Mouse (Mus musculus): ENCODE measurements around the gene Cep350.

The Cep350 gene

GRCm38 (mm10) chr1:155810616-155811015 lies 162.4 kb downstream of the Cep350 start:
- no peak for DNase-seq (ENCODE audit: low read depth, low spot score)

- DNase-seq (ENCODE audit: low read depth, low spot score) = no peak
Measured at GRCm38 (mm10) chr1:155809706-155810442, 163.2 kb downstream of the Cep350 start.

DNA sequence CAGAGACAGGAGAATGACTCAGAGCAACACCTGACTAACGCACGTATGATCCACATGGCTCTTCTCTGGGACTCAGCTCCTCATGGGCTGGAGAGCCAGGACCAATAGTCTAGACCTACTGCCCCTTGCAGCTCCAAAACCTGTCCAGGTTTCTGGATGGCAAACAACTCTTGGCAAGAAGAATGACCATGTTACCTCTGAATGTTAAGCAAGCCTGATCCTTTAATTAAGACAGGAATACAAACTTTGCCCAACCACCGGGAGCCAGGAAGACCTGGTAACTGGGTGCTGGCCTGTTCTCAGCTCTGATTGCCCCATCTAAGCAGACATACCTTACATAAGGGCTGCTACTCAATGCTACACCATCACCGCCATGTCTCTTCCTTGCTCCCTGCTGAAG lies 164.8 kb downstream of the Cep350 start:
- no peak for DNase-seq (ENCODE audit: low read depth, low spot score)

GRCm38 (mm10) chr1:155805607-155806006 lies 167.4 kb downstream of the Cep350 start:
- DNase-seq (ENCODE audit: low read depth, low spot score) = no peak

DNA sequence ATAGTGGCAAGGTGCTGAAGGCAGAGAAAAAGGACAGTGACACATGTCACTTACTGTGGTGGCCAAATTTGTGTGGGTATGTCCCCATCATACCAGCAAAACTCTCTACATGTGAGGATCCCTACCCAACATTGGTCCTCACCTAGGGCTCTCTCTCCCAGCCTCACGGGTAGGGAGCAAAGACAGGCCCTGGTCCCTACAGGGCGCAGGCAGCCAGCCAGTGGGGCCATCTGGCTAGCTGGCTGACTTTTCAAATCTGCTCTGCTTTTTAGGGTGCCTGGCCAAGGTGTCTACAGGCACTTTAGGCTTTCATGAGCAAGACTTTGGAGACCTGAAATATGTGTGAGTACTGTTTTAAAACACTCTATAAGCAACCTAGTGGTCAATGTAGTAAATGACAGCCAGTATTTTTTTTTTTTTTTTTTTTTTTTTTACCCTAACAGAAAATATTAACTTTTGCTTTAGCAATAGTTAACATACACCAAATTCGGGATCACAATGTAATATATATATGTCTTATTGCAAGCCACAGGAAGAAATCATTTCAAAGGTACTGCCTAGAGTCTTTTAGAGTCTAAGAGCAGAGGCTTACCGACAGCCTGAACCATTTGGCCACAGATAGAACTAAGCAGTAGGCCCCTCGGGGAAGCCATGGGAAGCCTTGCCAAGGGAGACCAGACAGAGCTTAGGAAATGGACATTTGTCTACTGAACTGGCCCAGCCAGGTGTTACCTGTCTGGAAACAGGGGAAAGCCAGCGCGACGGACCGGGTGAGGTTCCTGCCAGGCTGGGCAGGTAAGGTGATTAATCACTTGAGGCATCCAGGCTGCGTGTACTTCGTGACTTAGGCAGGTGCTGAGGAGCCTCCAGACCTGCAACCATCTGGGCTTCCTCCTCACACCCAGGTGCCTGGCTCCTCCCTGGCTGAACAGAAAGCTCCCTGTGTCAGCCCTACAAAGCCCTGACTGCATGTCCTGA lies 171.8 kb downstream of the Cep350 start:
- no peak for DNase-seq (ENCODE audit: low read depth, low spot score)

- no peak for DNase-seq (ENCODE audit: low read depth, low spot score)
Measured at GRCm38 (mm10) chr1:155798000-155798399, 175.1 kb downstream of the Cep350 start.

- no peak for DNase-seq (ENCODE audit: low read depth, low spot score)
Measured at GRCm38 (mm10) chr1:155797425-155797824, 175.6 kb downstream of the Cep350 start.

GRCm38 (mm10) chr1:155796757-155797405 lies 176.2 kb downstream of the Cep350 start:
- DNase-seq (ENCODE audit: low read depth, low spot score) = no peak

- no peak for DNase-seq (ENCODE audit: low read depth, low spot score)
Measured at GRCm38 (mm10) chr1:155795791-155796233, 177.2 kb downstream of the Cep350 start.
